Mouse (Mus musculus): ENCODE measurements around the gene Col18a1.

Gene Col18a1

DNA sequence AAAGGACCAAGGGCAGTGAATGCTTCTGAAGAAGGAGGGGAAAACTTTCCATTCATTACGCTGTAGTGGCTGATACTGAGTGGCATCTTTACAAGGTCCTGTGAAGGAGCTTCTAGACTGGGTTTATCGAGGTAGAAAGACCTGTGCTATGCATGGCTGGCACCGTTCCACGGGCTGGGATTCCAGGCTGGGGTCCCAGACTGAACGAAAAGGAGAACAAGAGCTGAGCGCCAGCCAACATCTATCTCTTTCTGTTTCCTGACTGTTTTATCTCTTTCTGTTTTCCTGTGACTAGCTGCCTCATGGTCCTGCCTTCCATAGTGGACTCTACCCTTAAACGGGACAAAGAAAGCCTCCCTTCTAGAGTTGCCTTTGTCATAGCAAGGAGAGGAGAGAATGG, 21.1 kb upstream of the Col18a1 start:
- DNase-seq (ENCODE audit: extremely low spot score, low read depth, low spot score): no peak

DNA sequence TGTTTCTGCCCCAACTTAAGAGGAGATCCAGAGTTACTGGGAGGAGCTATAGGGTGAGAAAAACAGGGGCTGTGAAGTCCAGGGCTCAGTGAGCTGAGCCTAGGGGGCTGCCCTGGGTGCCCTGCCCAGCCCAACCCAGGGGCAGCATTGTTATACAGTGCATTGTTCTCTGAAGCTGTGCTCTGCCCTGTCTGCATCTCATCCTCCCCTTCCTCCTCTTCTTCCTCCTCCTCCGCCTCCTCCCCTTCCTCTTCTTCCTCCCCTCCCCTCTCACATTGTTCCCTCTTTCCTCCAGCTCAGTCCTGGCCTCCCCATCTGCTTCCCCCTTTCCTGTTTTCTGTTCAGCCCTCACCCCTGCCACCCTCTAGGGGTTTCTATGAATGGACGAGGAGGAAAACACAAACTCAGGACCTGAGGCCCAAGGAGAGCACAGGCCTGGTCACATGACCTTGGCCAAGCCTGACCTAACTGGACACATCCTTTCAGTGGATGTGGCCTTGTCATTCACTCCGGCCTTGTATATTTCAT, 16.5 kb upstream of the Col18a1 start:
- no peak for DNase-seq (ENCODE audit: extremely low spot score, low read depth, low spot score)

DNA sequence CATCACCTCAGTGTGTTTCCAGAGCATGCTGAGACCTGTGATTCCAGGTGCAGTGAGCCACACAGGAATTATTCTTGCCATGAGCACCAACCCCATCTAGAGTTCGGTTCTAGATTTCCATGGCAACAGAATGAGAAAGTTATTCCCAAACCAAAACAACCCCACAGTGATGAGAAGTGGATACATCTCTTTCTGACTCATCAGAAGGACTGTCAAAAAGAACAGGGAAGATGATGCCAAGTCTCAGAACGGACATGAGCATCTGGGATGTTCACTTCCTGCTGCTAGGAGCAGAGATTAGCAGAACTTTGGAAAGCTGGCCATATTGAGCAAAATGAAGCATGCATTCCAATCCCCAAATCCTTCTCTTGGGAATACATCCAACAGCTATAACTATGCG, 13.8 kb upstream of the Col18a1 start:
- DNase-seq (ENCODE audit: extremely low spot score, low read depth, low spot score): no peak

DNA sequence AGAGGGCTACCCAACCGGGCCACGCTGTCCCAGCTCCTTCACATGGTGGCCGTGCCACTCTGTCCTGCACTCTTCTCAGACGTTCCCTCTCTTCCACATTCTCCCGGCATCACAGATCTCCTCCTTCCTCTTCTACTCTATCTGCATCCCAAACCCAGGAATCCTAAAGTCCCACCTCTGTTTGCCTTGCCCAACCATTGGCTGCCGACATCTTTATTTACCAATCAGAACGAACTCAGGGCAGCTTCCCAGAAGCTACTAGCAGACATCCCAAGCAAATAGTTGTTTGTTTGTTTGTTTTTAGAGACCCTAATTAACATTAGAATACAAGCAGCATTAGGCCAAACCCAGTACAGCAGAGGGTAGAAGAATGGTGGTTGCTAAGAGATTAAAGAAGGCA, 12.3 kb upstream of the Col18a1 start:
- no peak for DNase-seq (ENCODE audit: extremely low spot score, low read depth, low spot score)

DNA sequence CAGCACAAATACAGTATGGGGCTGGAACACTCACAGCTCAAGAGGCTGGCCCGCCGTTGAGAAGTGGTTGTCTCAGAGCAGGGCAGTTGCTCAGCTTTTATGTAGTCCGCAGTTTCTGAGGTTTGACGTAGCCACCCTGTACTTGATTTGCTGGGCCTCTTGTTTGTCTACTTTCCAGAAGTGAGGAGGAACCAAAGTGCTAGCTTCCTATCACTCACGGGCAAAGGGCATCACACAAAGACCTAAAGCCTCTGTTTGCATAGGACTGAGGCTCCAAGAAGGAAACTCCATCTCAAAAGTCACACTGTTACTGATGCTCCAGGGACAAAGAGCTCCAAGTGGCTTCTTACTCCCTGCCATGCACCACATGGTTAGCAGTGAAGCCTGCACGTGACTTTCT, 4.1 kb upstream of the Col18a1 start:
- no peak for DNase-seq (ENCODE audit: extremely low spot score, low read depth, low spot score)

DNA sequence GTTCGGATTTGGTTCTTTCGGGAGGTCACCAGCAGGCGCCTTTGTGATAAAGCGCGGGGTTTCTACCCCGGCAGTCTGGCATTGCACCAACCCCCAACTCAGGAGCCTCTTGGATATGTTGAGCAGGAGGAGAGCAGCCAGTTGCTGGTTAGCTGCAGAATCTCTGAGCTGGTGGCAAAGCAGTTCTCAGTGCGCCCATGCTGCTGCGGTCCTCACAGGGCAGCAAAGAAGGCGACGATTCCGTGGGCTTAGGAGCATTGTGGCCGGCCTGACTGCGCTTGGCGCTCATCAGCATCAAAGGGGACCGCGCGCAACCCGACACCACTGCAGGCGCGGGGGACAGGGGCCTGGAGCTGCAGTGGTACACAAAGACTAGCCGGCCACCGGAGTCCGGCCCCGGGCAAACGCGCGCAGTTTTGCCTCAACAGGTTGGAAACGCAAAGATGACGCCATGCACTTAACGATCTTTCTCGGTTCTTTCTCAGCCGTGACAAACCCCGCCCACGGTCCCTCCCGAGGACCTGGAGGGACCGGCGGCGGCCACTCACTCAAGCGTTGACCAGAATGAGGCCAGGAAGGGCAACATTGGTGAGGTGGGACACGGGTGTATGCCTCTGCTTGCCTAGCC, 916 bp downstream of the Col18a1 start:
- DNase-seq (ENCODE audit: extremely low spot score, low read depth, low spot score): no peak

DNA sequence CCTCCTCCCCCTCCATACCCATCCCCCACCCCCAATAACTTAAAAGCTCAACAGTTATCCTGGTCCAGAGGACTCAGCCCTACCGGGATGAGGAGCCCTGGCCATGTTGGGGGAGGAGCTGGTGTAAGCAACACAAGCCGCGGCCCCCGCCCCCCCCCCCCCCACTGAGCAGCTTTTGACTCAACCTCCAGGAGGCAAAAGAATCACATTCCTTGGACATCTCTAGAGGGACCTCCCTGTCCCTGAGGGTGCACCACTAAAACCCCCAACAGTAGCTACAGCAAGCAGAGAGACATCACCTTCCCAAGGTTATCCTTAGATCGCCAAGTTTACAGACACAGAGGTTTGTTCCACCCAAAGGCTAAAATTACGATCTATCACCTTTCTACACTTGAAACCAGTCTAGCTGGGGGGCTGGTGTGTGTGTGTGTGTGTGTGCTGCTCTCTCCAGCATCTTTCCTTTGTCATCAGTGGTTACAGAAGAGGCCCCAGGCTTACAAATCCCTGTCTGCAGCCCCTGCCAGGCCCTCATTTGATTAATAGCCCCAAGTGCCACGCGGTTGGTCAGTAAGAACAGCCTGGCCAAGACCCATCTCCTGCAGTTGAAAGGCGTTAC, 1.8 kb downstream of the Col18a1 start:
- DNase-seq (ENCODE audit: extremely low spot score, low read depth, low spot score): no peak

DNA sequence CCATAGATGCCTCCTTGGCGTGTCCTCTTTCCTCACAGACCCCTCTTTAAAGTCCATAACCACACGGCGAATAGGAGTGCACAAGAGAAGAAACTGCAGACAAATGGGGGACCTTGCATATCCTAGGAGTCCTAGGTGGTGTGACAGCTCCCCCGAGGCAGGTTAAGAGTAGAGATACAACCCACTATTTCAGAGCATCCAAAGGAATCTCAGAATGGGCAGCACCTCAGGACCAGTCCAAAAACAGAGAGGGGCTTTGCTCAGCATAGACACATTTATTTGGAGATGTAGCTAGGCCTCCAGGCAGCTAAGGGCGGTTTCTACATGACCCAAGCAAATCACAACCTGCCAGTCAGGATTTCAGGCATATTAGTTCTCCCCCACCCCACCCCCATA, 2.3 kb downstream of the Col18a1 start:
- no peak for DNase-seq (ENCODE audit: extremely low spot score, low read depth, low spot score)

DNA sequence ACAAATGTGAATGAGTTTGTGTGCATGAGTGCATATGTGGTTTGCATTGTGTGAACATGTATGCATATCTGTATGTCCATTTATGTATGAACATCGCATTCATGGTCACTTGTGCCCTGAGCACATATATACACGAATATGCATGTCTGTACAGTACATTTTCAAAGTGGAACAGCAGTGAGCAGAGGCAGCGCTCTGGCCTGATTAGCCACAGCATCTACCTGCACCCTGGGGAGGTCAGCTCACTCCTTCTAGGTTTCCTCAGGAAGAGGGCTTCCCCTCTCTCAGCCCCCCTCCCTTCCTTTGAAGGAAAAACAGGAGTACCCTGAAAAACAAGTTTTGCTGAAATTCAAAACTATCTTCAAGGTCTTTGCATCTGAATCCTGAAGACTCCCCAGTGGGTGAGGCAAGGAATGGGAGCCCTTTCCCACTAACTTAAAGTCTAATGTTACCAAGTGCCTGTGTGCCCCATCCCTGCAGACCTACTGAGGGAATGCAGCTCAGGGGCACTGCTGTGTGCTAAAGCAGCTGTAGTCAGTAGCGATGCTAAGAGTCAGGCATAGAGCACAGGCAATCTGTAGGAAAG, 2.9 kb downstream of the Col18a1 start:
- DNase-seq (ENCODE audit: extremely low spot score, low read depth, low spot score): no peak

DNA sequence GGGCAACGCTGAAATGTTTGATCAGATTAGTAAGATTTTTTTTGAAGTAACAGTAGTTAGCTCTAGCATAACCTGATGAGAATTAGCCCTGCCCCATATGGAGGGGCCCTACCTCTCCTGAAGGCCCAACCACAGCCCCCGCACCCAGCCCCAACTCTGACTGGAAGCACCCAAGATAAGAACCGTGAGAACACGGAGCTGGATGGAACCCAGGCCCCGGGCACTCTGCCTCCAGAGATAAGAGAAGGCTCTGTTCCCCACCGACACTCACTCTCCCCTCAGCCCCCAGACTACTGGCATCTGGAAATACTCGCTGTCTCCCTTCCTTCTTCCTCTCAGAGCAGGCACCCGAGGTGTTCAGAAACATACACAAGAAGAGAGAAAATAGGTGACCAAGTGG, 6.8 kb downstream of the Col18a1 start:
- no peak for DNase-seq (ENCODE audit: extremely low spot score, low read depth, low spot score)

DNA sequence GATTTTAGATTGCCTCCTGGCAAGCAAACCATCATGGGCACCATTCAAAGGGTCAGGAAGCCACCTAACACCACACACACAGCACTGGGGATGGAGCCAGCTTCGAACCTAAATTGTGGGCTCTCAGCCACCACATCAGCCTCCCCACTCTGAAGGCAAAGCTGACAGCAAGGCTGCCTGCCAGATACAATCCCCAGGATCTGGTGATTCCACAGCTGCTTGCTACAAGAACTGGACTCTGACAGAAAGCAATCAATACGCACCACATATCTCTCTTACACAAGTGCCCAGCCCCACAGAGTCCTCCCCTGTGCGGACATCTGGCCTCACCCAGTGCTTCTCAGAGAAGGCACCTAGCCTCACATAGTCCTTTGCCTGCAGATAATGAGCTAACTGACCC, 7.4 kb downstream of the Col18a1 start:
- no peak for DNase-seq (ENCODE audit: extremely low spot score, low read depth, low spot score)

DNA sequence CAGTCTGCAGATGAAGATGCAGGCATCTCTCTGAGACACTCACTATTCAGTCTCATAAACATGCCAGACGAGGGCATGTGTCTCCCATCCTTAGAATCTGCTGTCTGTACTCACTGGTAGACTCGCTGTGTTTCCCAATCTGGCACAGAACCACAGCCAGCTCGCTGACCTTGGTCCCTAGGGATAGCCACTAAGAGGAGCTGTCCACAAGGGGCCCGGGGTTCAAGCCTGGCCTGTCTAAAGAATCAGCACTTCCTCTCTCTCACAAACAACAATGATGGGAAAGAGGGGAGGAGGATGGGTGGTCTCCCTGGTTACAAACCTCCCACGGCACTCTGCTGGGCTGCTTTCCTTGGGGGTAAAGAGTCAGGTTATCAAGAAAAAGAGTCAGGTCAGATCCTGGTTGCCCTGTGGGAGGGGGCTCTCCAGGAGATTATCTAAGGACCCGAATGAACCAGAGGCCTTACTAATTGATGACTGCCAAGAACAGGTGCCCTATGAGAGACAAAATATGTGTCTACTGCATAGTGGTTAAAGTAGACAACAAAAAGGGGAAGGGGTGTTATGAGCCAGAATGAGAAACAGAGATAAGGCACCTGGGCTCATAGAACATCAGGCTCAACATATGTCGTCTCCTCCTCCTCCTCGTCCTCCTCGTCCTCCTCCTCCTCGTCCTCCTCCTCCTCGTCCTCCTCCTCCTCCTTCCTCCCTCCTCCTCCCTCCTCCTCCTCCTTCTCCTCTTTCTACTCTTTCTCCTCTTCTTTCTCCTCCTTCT, 8.9 kb downstream of the Col18a1 start:
- no peak for DNase-seq (ENCODE audit: extremely low spot score, low read depth, low spot score)

DNA sequence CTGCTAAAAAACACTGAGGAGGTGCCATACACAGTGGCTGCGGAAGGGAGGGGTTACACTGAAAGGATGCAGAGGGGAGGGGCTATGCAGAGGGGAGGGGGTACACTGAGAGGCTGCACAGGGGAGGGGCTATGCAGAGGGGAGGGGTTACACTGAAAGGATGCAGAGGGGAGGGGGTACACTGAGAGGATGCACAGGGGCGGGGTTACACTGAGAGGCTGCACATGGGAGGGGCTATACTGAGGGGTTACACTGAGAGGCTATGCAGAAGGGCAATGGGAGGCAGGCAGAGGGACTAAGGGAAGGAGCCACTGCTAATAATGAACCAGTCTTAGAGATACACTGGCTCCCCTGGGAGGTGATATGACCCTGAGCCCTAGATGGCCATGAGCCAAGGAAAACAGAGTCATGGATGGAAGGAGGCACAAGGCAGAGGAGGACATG, 14.1 kb downstream of the Col18a1 start:
- DNase-seq (ENCODE audit: extremely low spot score, low read depth, low spot score): no peak

DNA sequence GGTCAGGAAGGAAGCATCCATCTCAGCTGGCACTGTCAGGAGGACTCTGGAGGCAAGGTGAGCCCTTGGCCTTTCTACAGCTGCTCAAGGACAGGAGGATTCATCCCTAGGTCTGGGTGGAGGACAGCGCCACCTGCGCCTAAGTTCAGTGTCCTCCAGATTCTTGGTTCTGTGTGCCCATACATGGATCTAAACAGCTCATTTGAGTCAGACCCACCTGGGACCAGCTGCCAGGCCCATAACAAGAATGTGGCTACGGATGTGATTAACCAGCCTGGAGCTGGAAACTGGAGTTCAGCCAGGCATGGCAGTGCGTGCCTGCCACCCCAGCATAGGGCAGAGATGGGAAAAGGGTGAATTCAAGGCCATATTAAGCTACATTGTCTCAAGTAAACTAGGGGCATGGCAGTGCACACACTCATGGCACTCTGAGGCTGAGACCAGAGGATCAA, 14.8 kb downstream of the Col18a1 start:
- DNase-seq (ENCODE audit: extremely low spot score, low read depth, low spot score): no peak

DNA sequence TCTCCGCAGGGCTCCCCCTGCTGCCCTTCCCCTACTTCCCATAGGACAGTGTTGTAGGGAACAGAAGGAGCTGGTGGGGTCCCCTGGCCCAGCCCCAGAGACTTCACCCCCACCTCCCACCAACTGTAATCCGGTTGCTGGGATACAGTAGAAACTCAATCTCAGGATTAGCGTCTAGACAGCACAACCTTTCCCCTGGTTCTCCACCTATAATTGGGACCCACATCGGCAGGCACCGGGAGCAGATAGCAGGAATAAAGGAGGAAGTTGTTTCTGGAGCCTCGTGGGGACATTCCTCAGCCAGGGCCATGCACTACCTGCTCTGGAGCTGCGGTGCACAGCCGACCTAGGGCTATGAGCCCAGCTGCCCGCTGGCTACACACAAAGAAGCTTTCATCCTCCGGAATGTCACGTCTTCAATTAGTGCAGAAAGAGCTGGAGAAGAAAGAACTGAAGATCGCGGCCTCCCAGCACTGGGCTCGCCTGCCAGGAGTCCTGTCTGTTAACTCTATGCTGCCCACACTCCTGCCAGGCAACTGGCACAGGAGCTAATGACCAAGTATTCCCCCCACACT, 15.3 kb downstream of the Col18a1 start:
- no peak for DNase-seq (ENCODE audit: extremely low spot score, low read depth, low spot score)

DNA sequence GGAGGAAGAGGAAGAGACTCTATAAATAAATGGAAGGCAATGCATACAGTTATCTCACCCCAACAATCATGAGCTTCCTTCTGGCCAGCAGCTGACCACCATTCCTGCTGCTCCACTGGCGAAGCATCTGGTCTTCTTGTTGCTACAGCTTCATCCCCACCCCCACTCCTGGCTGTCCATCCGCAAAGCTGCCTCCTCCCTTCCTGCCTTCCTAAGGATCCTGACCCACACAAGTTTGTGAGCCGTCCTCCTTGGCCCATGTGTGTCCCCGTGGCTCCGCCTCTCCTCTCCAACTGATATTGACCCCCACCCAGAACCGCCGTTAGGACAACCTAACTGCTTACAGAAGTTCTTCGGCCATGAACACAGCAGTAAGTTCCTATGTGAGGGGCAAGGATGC, 16.3 kb downstream of the Col18a1 start:
- DNase-seq (ENCODE audit: extremely low spot score, low read depth, low spot score): no peak

DNA sequence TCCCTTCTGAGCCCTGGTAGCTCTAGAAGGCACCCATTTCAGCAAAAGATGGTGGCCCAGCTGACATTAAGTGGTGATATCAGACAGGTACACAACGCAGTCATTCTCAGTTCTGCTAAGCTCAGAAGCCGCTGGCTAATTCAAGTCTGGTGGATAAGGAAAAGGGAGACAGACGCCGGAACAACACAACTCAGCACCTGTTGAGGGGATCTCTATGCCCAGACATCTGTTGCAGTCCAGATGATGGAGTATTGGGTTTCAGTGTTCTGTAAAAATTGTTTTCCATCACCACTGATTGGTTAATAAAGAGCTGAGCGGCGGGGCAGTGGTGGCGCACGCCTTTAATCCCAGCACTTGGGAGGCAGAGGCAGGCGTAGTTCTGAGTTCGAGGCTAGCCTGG, 18.8 kb downstream of the Col18a1 start:
- no peak for DNase-seq (ENCODE audit: extremely low spot score, low read depth, low spot score)

DNA sequence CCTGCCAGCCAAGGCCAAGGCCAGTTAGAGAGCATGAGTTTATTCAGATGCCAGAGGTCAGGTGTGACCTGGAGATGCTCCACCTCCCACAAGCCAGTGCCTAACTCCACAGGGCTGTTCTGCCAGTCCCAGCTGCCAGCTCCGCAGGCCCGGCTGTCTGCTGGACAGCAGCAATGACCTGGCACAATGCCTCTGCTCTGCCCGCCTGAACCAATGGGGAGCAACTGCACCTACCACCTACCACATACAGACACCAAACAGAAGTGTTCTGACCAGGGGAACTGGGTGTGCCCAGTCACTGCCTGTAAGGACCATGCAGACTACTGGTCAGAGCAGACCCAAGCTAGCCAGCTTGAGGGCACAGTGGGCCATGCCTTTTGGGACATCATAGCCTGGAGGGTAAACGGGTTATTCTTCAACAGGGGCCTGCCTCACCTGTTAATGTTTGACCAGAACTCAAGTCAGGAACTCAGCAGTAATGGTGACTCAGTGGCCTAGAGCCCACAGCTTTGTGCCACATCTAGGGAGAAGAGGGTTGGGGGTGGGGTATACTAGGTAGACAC, 19.4 kb downstream of the Col18a1 start:
- no peak for DNase-seq (ENCODE audit: extremely low spot score, low read depth, low spot score)

DNA sequence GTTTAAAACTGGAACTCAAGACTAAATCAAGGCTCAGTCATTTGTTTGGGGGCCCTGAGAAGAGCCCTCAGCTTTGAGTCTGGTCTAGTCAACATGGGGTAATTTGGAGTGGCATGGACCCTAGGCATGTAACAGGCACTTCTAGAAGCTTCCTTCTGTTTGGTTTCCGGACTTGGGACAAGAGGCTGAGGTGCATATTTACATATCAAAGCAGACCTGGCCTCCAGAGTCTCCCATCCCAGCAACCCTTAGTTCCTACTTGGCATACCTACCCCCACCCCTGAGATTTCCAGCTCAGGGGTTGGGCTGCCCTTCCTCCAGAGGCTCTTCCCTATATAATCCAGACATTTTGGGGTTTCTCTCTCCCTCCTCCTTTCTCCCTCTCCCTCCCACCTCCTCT, 20.4 kb downstream of the Col18a1 start:
- no peak for DNase-seq (ENCODE audit: extremely low spot score, low read depth, low spot score)

DNA sequence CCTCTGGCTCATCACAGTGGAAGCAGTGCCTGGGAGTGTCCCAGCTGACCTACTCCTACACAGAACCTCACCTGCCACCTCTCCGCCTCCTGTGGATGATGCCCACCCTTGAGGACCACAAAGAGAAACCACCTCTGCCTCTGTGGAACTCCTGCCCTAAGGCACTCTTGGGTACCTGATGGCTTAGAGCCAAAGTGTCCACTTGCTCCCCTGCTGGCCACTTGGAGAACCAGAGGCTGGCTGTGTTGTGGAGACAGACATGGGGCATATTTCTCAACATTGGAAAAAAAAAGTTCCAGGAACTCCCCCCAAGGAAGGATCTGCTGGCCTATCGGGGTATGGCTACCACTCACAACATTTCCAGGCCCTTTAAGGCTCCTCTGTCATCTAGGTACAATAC, 22.0 kb downstream of the Col18a1 start:
- DNase-seq (ENCODE audit: extremely low spot score, low read depth, low spot score): no peak

DNA sequence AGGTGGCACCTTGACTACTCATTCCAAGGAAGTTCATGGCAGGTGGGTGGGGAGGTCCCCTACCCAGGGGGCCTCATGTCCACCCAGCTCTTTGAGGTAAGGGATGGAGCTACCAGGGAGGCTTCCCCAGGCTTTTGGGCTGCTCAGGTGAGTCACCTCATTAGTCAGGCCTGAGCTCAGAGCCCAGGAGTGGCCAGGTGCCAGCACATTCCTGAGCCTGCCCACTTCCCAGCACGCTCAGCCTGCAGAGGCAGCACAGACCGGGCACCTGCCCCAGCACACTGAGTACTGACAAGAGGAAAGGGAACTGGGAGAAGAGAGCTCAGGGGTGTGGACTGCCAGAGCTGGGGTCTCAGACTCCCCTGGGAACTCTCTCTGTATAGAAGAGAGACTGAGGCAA, 24.0 kb downstream of the Col18a1 start:
- DNase-seq (ENCODE audit: extremely low spot score, low read depth, low spot score): no peak

Measured in hindlimb bud, embryonic 11.5 days (tissue).